Mouse (Mus musculus) liver, adult 10 weeks (tissue): Measurements from ENCODE around the gene Polr3a. TPM values are rescaled to one million over a fixed set of nuclear protein-coding genes. Genes with fewer than 3 reads are reported as not detected.

ENCODE experiments used
- polyA plus RNA-seq: library from polyadenylated mRNA; stranded (reverse); fragments of 350-450 nt; fragmentation: Illumina TruSeq; extraction: RNeasy Lipid Tissue Mini Kit (QIAGEN cat#74804); gene quantifications from one replicate; pipeline ENCODE4 v1.2.3, GENCODE M21; 2014; ENCODE audit warnings: low read depth, low replicate concordance

The Polr3a gene
- polyA plus RNA-seq = 6.6 TPM

DNA sequence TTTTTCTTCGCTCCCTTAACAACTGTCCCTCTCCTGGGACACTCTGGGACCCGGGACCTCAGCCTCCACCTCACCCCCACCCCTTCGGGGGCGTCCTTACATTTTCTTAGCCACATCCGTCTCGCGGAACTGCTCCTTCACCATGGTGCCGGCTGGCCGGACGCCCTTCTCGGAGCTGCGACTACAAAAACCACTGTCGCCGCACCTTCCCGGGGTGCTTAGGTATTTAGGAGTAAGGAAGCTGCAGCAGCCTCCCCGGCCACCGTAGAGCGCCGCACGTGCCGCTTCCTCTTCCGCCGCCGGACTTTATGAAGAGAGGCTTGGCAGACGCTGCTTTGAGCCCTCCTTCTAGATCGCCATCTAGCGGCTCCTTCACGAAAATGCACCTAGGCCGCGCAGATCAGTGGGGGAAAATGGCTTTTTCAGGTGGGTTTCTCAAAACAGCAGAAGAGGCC is at the start of gene Polr3a, which contains the start of gene Rps24:
TSS of gene Polr3a (minus strand) at position 286 of the 455 bp plus-strand sequence.
TSS of gene Rps24 (plus strand) at position 353 of the 455 bp plus-strand sequence.

Other genes with a start within 250 kb of the Polr3a start
- 2.1 TPM for gene Dlg5, start 241.1 kb downstream of the Polr3a start, polyA plus RNA-seq
- not detected for gene E330034G19Rik, start 193.8 kb downstream of the Polr3a start, polyA plus RNA-seq
- 1,961 TPM for gene Rps24, start 67 bp upstream of the Polr3a start, polyA plus RNA-seq